ENCODE assay signal across 23 mouse cellular contexts in genomic region chr2:73654892-73655243, GRCm38 (mm10).
DNase-seq lines count a peak whose midpoint lies in the region; ATAC-seq and TF ChIP-seq lines count a peak whose summit lies in the region.
"Had no signal": no experiment of that assay in that cellular context is flagged by ENCODE, and none has a peak within 500 bp of the region (broad histone marks: within the 10 kb centered on the region; RNA-seq: fewer than 3 reads in every experiment).

No protein-coding gene starts in this region.

- no peak for TF ChIP-seq POLR2A in olfactory bulb, adult 2 months (IDR thresholded peaks at IDR 0.05; ENCODE audit: insufficient read depth, low read depth, low read length)

- no peak for DNase-seq in heart, adult 9 months (ENCODE audit: low spot score in 2 of 2)
- peak in 1 of 2 experiments; percentile 11 for DNase-seq in layer of hippocampus, adult 2 months (ENCODE audit: low spot score in 2 of 2)
- DNase-seq in layer of hippocampus, adult 8-10 months (ENCODE audit: low spot score in 2 of 2) = no peak
- no peak for DNase-seq in midbrain, embryonic 14.5 days
- DNase-seq in ovary, postnatal 14 days (ENCODE audit: low spot score) = no peak
- DNase-seq: adrenal gland, postnatal 14 days; cerebellum, adult 8-10 months; kidney, adult 2 months; kidney, postnatal 36 days; layer of hippocampus, postnatal 36 days; left cerebral cortex, postnatal 4 days; lung, adult 2 months; right cerebral cortex, adult 18-20 months; thymus, postnatal 14 days had no signal

- peak overlapping the region; percentile 28; the same call in 1 of the 2 replicates for H3K9ac ChIP-seq in heart, embryonic 13.5 days
- no peak overlapping the region for H3K9ac ChIP-seq in midbrain, embryonic 15.5 days
- no peak overlapping the region for H3K9ac ChIP-seq in midbrain, embryonic 14.5 days (replicated peaks; ENCODE audit: low read length)
- H3K9ac ChIP-seq: embryonic facial prominence, embryonic 13.5 days; midbrain, embryonic 12.5 days had no signal

- H3K4me1 ChIP-seq in heart, embryonic 13.5 days = peaks cover 41% of the 10 kb centered on the region
- peaks cover 27% of the 10 kb centered on the region for H3K4me1 ChIP-seq in midbrain, embryonic 15.5 days
- peaks cover 28% of the 10 kb centered on the region for H3K4me1 ChIP-seq in midbrain, embryonic 14.5 days (ENCODE audit: control insufficient read depth, insufficient read depth, low read length)
- H3K4me1 ChIP-seq in olfactory bulb, adult 2 months (ENCODE audit: control insufficient read depth, insufficient read depth, low read length) = peaks cover 10% of the 10 kb centered on the region

- no peaks in the 10 kb centered on the region for H3K9me3 ChIP-seq in heart, embryonic 13.5 days
- H3K9me3 ChIP-seq in midbrain, embryonic 15.5 days = no peaks in the 10 kb centered on the region
- H3K9me3 ChIP-seq in midbrain, embryonic 14.5 days (ENCODE audit: control insufficient read depth, low read length) = no peaks in the 10 kb centered on the region
- H3K9me3 ChIP-seq: embryonic facial prominence, embryonic 13.5 days; midbrain, embryonic 12.5 days had no signal

- H3K4me3 ChIP-seq in heart, embryonic 13.5 days = no peak overlapping the region
- H3K4me3 ChIP-seq in layer of hippocampus, adult 2 months = peak overlapping the region; percentile 58
- no peak overlapping the region for H3K4me3 ChIP-seq in midbrain, embryonic 15.5 days
- H3K4me3 ChIP-seq in midbrain, embryonic 14.5 days (replicated peaks; ENCODE audit: low read depth, low read length) = no peak overlapping the region
- H3K4me3 ChIP-seq in olfactory bulb, adult 2 months (ENCODE audit: insufficient read depth, low read depth, low read length) = peak overlapping the region; percentile 10
- H3K4me3 ChIP-seq: embryonic facial prominence, embryonic 13.5 days; midbrain, embryonic 12.5 days had no signal

- no peaks in the 10 kb centered on the region for H3K27me3 ChIP-seq in heart, embryonic 13.5 days (replicated peaks)
- H3K27me3 ChIP-seq in midbrain, embryonic 15.5 days (replicated peaks) = no peaks in the 10 kb centered on the region
- H3K27me3 ChIP-seq in midbrain, embryonic 14.5 days (ENCODE audit: control insufficient read depth, insufficient read depth, low read length) = no peaks in the 10 kb centered on the region
- H3K27me3 ChIP-seq: embryonic facial prominence, embryonic 13.5 days; midbrain, embryonic 12.5 days; Patski had no signal

- 43% methylated on average over 1 of the region's 1 CpGs for WGBS in heart, embryonic 13.5 days
- 67% methylated on average over 1 of the region's 1 CpGs for WGBS in midbrain, embryonic 15.5 days
- 72% methylated on average over 1 of the region's 1 CpGs for WGBS in midbrain, embryonic 14.5 days
- 29% methylated on average over 1 of the region's 1 CpGs for WGBS in olfactory bulb, adult 2 months

- no peak for TF ChIP-seq CTCF in layer of hippocampus, adult 2 months (conservative IDR thresholded peaks at IDR 0.05)
- TF ChIP-seq CTCF in olfactory bulb, adult 2 months (IDR thresholded peaks at IDR 0.05; ENCODE audit: insufficient read depth, low read depth, low read length) = no peak

- no peak overlapping the region for H3K4me2 ChIP-seq in heart, embryonic 13.5 days
- H3K4me2 ChIP-seq in midbrain, embryonic 15.5 days = no peak overlapping the region
- no peak overlapping the region for H3K4me2 ChIP-seq in midbrain, embryonic 14.5 days (ENCODE audit: low read length)
- H3K4me2 ChIP-seq: embryonic facial prominence, embryonic 13.5 days; midbrain, embryonic 12.5 days had no signal

- no peaks in the 10 kb centered on the region for H3K36me3 ChIP-seq in heart, embryonic 13.5 days
- no peaks in the 10 kb centered on the region for H3K36me3 ChIP-seq in midbrain, embryonic 15.5 days (replicated peaks)
- H3K36me3 ChIP-seq in midbrain, embryonic 14.5 days (ENCODE audit: control insufficient read depth, insufficient read depth, low read length) = no peaks in the 10 kb centered on the region
- H3K36me3 ChIP-seq: embryonic facial prominence, embryonic 13.5 days; midbrain, embryonic 12.5 days had no signal

- no peak for ATAC-seq in heart, embryonic 13.5 days (ENCODE audit: extremely low read depth, insufficient number of reproducible peaks, low FRiP score, low TSS enrichment)
- no peak for ATAC-seq in midbrain, embryonic 15.5 days (replicated peaks)
- ATAC-seq in midbrain, embryonic 14.5 days (ENCODE audit: low FRiP score, low TSS enrichment) = no peak
- ATAC-seq: activated CD4-positive, CD25-positive, alpha-beta regulatory T cell, adult 4 months; forebrain, embryonic 16.5 days; hindbrain, embryonic 16.5 days; Patski had no signal

- H3K27ac ChIP-seq in heart, embryonic 13.5 days (replicated peaks) = peak overlapping the region; percentile 71
- H3K27ac ChIP-seq in layer of hippocampus, adult 2 months = peak overlapping the region; percentile 97
- H3K27ac ChIP-seq in midbrain, embryonic 15.5 days = 0 out of 2 replicates have a peak overlapping the region, but pooled peaks have one; percentile 20
- H3K27ac ChIP-seq in midbrain, embryonic 14.5 days (replicated peaks; ENCODE audit: low read depth, low read length) = no peak overlapping the region
- H3K27ac ChIP-seq in olfactory bulb, adult 2 months (ENCODE audit: insufficient read depth, low read depth, low read length) = peak overlapping the region; percentile 92
- H3K27ac ChIP-seq: embryonic facial prominence, embryonic 13.5 days had no signal

Comparison
In these comparisons a context has a peak if more than half of its experiments do, and no peak if none do; other contexts are left out.
1. H3K4me3 ChIP-seq: peak in layer of hippocampus, adult 2 months (single experiment) and olfactory bulb, adult 2 months (single experiment); none in heart, embryonic 13.5 days (single experiment), midbrain, embryonic 15.5 days (single experiment) and midbrain, embryonic 14.5 days (single experiment).